Mouse (Mus musculus) CD8-positive naive resting alpha-beta T cell, adult 2 months (primary cell): ENCODE data around the gene Tbca.

Experiments
- DNase-seq, 2 experiments: peaks; one replicate each; pipeline ENCODE4 v3.0.0; 2022; ENCODE audit warnings: low read depth in 2 of 2, low spot score in 2 of 2

Gene Tbca

GRCm38 (mm10) chr13:94788771-94789649, at the start of gene Tbca:
Gene Tbca (plus strand): TSS chr13:94788910.
- peak; percentile 74 to 80 for DNase-seq

GRCm38 (mm10) chr13:94745176-94745575, 43.5 kb upstream of the Tbca start:
- DNase-seq: no peak

DNA sequence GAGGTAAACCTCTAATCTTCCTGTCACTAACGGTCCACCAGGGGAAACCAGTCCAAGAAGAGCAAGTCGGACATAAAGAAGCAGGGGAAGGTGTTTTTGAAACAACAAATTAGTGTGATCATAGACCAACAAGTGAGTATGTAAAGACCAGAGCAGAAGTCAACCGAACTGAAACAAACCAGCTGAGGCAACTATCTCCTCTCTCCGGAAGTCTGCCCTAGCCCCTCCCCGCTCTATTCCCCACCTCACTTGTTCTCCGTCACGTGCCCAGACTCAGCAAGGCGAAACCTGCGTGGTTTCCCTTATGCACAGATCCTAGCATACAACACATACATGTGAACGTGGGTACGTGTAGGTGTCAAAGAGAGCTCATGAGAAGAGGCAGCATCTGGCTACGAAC, 22.9 kb upstream of the Tbca start:
- DNase-seq: no peak

DNA sequence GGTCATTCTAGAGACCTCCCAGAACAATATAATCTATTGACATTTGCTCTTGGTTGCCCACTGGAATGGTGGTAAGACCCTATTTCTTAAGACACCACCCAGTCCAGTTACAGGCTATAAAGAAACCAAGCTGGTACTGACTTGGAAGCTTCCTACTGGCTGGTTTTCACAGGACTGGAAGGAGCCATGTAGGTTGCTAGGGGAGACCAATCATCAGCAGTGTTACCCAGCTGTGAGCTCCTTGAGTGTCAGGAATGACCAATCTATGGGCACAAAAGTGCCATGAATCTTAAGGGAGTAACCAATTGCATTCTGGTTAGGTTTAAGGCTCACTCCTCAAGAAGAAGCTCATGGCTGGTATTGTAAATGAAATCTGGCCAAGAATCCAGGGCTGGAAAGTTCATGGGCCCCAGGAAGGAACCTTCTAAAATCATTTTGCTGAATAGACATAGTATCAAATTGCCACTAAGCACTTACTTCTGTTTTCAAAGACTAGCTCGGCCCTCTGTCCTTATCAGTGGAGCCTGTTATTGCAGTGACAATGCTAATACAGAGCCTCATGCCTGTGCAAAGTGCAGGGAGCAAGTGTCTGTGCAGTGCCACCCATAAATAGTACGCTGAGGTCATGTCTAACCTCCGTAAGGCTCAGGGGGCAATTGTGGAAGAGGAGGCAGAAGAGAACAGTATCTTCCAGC, 20.1 kb upstream of the Tbca start:
- DNase-seq: no peak

GRCm38 (mm10) chr13:94769155-94769470, 19.6 kb upstream of the Tbca start:
- no peak for DNase-seq

GRCm38 (mm10) chr13:94786866-94787265, 1.8 kb upstream of the Tbca start:
- DNase-seq: no peak

DNA sequence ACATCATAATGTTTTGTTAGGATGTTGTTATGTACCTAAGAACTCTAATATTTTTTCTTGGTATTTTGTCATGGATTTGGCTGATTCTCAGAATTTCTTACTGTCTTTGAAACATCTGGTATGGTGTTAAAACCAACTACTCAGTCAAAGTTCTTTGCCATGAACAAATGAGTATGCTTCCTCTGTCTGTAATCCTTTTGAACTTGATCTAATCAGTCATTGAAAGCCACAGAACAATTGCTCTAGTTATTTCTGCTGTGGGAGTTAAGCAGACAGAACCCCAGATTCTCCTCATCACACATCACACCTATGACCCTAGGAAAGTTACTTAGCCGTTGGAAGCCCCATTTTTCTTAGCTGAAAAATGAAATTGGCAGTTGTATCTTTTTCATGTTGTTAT, 6.0 kb downstream of the Tbca start:
- DNase-seq: no peak

DNA sequence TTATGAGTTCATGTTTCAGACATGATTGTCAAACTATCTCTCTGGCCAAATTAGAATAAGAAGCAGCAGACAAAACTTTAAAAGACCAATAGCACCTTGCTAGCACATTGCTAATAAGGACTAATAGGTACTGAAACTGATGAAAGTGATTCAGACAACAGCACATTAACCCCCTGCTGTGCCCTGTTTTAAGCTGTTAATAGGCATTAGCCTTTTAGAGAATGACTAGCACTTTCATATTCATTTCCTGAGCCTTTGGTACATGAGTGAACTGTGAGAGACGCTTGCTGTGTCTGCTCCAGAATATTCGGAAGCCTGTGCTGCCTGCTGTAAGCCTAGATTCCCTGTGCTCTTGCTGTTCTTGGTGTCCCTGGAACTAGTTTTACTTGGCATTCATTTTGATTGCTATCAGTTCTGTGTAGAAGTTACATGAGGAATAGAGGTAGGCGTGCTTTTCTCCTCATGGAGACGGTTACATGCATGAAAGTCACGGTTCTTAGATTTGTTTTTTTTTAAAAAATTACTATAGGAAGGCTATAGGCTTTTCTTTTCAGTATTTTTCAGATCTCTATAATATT, 14.9 kb downstream of the Tbca start:
- DNase-seq: no peak

GRCm38 (mm10) chr13:94806315-94807179, 17.8 kb downstream of the Tbca start:
- no peak for DNase-seq

GRCm38 (mm10) chr13:94808596-94808995, 19.9 kb downstream of the Tbca start:
- no peak for DNase-seq

DNA sequence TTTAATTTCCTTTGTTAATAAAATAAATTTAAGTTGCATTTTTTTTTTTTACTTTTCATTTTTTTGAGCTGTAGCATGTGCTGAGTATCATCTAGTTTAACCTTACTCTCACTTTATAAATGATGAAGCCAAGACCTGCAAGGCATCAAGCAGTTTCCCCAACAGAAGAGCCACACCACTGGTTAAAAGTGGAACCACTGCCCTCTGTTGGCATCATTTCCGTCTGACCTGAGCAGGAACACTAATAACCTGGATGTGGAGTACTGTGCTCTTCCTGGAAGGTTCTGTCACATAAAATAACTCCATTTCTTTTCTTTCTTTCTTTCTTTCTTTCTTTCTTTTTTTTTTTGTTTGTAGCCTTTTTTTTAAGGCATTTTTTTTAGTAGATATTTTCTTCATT, 21.0 kb downstream of the Tbca start:
- no peak for DNase-seq

GRCm38 (mm10) chr13:94811451-94811850, 22.7 kb downstream of the Tbca start:
- DNase-seq: no peak

DNA sequence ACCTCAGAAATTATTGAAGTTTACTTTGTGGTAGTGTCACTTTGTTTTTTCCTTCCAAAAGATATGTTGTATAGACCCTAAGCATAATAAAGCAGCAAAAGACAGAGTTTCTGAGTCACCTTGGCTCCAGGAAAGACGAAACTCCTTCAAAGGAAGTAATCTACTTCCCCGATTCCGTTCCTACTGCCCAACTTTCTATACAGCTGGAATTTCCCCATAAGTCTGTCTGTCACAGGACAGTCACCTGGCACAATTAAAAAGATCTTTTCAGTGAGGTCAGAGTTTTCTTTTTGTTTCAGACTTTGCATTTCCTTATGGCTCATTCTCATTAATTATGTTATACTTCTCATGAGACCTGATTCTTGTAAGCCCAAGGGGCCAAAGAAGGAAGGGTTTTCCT, 25.1 kb downstream of the Tbca start:
- no peak for DNase-seq

- no peak for DNase-seq
Observed at GRCm38 (mm10) chr13:94820516-94820915, 31.8 kb downstream of the Tbca start.

GRCm38 (mm10) chr13:94820956-94821355, 32.2 kb downstream of the Tbca start:
- no peak for DNase-seq

DNA sequence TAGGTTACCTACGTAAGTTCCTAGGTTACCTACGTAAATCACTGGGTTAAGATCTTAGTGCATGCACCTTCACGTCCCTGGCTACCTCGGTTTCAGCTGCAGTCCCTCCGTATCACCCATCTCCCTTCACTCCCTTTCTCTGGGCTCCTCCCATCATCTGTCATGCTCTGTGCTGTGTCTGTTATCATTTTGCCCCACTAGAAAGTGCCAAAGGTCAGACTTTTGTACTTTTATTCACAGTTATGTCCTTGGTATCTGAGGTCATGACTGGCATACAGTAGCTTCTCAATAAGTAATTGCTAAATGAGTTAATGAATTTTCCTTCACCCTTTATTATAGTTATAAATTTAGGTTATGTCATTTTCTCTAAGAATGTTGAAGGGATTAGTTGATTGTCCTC, 37.7 kb downstream of the Tbca start:
- no peak for DNase-seq

DNA sequence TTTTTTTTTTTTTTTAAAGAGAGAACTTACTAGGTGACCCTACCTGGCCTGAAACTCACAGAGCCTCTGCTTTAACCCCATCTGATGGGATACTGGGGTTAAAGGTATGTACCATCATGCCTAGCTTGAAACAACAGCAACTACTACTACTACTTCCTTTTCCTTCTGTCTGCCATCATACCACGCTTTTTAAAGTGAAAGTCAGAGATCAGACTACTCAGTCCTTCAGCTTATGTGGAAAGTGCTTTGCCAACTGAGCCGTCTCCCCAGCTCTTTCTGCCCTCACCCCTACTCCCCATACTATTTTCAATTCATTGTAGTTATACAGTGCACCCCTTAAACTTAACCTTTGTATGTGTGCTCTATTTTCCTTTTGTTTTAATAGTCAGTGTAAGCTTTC, 38.3 kb downstream of the Tbca start:
- DNase-seq: no peak

DNA sequence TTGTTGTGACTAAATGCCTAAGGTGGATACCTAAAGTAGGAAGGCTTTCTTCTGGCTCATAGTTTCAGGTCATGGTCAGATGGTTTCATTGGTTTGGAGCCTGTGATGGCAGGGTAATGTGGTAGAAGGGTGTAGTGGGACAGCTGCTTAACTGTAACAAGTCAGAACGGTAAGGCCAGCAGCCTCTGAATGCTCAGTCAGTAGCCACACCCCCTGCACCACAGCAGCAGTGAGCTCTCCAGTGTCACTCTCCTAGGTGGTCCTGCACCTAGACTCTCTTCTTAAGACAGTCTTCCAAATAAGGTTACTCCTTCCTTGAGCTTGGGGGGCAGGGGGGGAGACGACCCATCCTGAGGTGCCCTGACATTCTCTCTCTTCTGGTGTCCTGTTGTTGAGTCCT, 39.1 kb downstream of the Tbca start:
- no peak for DNase-seq

GRCm38 (mm10) chr13:94838047-94838720, 49.5 kb downstream of the Tbca start:
- no peak for DNase-seq

GRCm38 (mm10) chr13:94838756-94839337, 50.1 kb downstream of the Tbca start:
- no peak for DNase-seq
